Mouse (Mus musculus): ENCODE results near the gene Pdp2. TPM values are rescaled to one million over a fixed set of nuclear protein-coding genes. Genes with fewer than 3 reads are reported as not detected.

Pdp2 gene
- polyA plus RNA-seq, 1 experiment = 2.6 TPM

DNA sequence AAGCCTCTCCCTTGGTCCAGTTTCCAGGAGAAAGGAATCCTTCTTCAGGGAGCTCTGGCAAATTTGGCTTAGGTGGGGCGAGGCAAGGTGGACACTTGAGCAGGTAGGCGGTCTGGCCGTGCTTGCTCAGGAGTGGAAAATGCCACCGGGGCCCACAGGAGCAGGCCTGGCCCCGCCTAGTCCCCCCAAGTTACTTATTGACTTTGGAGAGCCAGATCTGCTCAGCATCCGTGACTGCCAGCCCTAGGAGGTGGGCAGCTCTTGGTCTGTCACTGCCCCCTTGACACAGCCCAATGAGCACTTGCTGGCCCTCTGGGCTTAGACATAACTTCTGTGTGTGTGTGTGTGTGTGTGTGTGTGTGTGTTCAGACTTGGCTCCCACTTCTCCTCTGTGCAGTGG, 32.9 kb downstream of the Pdp2 start, which contains the start of gene Cdh16:
Cdh16 (minus strand) TSS at position 236 of the 400 bp plus-strand sequence.
- no peaks in the 10 kb centered on the region for H3K36me3 ChIP-seq (ENCODE audit: control insufficient read depth, insufficient read depth)
- no peak within 1 kb of the TSS for H3ac ChIP-seq (ENCODE audit: control insufficient read depth, insufficient read length, low read depth)
- TF ChIP-seq CEBPB (IDR thresholded peaks at IDR 0.05; ENCODE audit: low read depth) = no peak
- TF ChIP-seq MAX (IDR thresholded peaks at IDR 0.05) = no peak
- TF ChIP-seq MYOD1 (IDR thresholded peaks at IDR 0.05; ENCODE audit: control insufficient read depth, insufficient read length, low read depth) = no peak
- TF ChIP-seq CTCF (IDR thresholded peaks at IDR 0.05; ENCODE audit: control insufficient read depth, insufficient read depth, insufficient read length) = no peak
- TF ChIP-seq USF1 (IDR thresholded peaks at IDR 0.05; ENCODE audit: low read depth) = no peak
- no peak for TF ChIP-seq FOSL1 (IDR thresholded peaks at IDR 0.05; ENCODE audit: insufficient read depth, low read length, poor library complexity, severe bottlenecking)
- TF ChIP-seq MYOG (IDR thresholded peaks at IDR 0.05; ENCODE audit: control insufficient read depth, extremely low read depth, insufficient read length) = no peak
- H3K4me3 ChIP-seq (ENCODE audit: insufficient read depth, poor library complexity, severe bottlenecking) = no peak within 1 kb of the TSS
- H3K27me3 ChIP-seq (ENCODE audit: control insufficient read depth, insufficient read depth, insufficient read length) = peaks cover 9% of the 10 kb centered on the region
- H3K79me3 ChIP-seq (ENCODE audit: low read depth) = no peaks in the 10 kb centered on the region
- H3K79me2 ChIP-seq (ENCODE audit: control insufficient read depth, insufficient read depth) = no peaks in the 10 kb centered on the region

DNA sequence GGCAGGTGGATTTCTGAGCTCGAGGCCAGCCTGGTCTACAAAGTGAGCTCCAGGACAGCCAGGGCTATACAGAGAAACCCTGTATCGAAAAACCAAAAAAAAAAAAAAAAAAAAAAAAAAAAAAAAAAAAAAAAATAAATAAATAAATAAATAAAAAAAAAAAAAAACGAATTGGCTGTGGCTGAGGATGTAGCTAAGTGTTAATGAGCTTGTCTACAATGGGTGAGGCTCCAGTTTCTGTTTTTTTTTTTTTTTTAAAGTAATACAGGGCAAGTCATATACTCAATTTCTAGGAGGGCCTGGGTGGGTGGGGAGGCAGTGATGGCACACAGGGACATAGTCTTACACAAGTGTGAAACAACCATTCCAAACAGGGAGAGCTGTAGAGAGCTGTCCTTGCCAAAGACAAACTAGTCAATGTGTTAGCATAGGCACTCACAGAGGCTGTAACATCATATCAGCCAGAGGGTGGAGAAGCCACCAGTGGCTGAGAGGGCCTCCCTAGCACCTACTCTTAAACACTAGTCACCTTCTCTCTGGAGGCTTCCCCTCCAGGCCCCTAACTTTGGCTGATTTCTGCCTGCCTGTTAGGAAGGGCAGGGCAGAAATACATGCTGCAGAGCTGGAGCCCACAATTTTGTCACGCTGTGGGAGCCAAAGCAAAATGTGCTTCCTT, 36.0 kb downstream of the Pdp2 start:
- H3K79me3 ChIP-seq (ENCODE audit: low read depth) = no peaks in the 10 kb centered on the region
- H3K27me3 ChIP-seq (ENCODE audit: control insufficient read depth, insufficient read depth, insufficient read length) = no peaks in the 10 kb centered on the region
- no peak overlapping the region for H3K4me3 ChIP-seq (ENCODE audit: insufficient read depth, poor library complexity, severe bottlenecking)
- H3ac ChIP-seq (ENCODE audit: control insufficient read depth, insufficient read length, low read depth) = no peak overlapping the region
- no peaks in the 10 kb centered on the region for H3K36me3 ChIP-seq (ENCODE audit: control insufficient read depth, insufficient read depth)
- H3K79me2 ChIP-seq (ENCODE audit: control insufficient read depth, insufficient read depth) = no peaks in the 10 kb centered on the region
- TF ChIP-seq MYOD1 (IDR thresholded peaks at IDR 0.05; ENCODE audit: control insufficient read depth, insufficient read length, low read depth) (no peak), MAX (IDR thresholded peaks at IDR 0.05) (no peak), MYOG (IDR thresholded peaks at IDR 0.05; ENCODE audit: control insufficient read depth, extremely low read depth, insufficient read length) (no peak), FOSL1 (IDR thresholded peaks at IDR 0.05; ENCODE audit: insufficient read depth, low read length, poor library complexity, severe bottlenecking) (no peak)

DNA sequence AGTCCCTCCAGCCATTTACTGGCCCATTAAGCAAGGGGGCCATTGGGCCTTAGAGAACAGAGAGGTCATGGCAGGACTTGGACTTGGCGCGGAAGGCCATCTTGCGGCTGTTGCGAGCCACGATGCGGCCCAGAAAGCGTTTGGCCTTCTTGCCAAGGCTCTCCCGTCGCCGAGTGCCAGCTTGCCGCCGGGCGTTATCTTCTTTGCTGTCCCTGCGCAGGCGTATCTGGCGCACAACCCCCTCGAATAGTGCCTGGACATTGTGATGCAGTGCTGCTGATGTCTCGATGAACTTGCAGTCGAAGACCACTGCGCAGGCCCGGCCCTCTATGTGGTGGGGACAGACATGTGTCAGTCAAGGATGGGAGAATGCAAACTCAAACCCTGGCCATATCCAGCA, 37.2 kb downstream of the Pdp2 start:
- H3K27me3 ChIP-seq (ENCODE audit: control insufficient read depth, insufficient read depth, insufficient read length) = no peaks in the 10 kb centered on the region
- no peak overlapping the region for H3ac ChIP-seq (ENCODE audit: control insufficient read depth, insufficient read length, low read depth)
- no peak overlapping the region for H3K4me3 ChIP-seq (ENCODE audit: insufficient read depth, poor library complexity, severe bottlenecking)
- no peak for TF ChIP-seq MYOG (IDR thresholded peaks at IDR 0.05; ENCODE audit: control insufficient read depth, extremely low read depth, insufficient read length)
- no peak for TF ChIP-seq MAX (IDR thresholded peaks at IDR 0.05)
- TF ChIP-seq MYOD1 (IDR thresholded peaks at IDR 0.05; ENCODE audit: control insufficient read depth, insufficient read length, low read depth) = no peak
- TF ChIP-seq USF1 (IDR thresholded peaks at IDR 0.05; ENCODE audit: low read depth) = no peak
- no peak for TF ChIP-seq CTCF (IDR thresholded peaks at IDR 0.05; ENCODE audit: control insufficient read depth, insufficient read depth, insufficient read length)
- TF ChIP-seq FOSL1 (IDR thresholded peaks at IDR 0.05; ENCODE audit: insufficient read depth, low read length, poor library complexity, severe bottlenecking) = no peak
- no peak for TF ChIP-seq CEBPB (IDR thresholded peaks at IDR 0.05; ENCODE audit: low read depth)
- H3K79me2 ChIP-seq (ENCODE audit: control insufficient read depth, insufficient read depth) = no peaks in the 10 kb centered on the region
- H3K79me3 ChIP-seq (ENCODE audit: low read depth) = no peaks in the 10 kb centered on the region
- no peaks in the 10 kb centered on the region for H3K36me3 ChIP-seq (ENCODE audit: control insufficient read depth, insufficient read depth)

DNA sequence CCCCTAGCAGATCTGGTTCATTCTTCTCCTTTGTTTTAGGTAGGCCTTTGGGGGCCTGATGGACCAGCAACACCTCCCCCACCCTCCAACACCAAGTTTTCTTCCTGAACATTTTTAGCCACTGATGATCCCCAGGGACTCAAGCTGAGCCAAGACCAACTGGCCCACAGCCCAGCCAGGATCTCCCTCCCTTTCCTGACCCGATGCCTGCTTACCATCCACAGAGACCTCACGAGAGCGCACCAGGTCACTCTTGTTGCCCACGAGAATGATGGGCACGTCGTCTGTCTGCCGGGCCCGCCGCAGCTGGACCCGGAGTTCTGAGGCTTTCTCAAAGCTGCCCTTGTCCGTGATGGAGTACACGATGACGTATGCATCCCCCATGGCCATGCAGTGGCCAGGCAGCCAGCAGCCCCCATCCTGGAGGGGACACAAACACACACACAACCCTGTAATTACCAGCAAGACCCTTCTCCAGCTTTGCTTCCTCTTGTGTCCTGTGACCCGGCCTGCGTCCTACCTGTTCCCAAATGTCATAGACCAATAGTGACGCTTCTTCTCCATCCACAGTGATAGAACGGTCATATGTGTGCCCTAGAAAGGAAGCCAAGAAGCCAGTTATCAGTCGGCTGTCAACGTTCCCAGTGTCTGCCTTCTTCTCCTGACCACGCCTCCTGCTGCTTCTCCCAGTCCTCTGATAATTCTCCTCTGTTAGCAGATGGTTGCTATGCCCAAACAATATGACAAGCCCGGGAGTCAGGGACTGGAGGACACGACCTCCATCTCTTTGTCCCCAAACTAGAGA, 38.3 kb downstream of the Pdp2 start:
- H3K27me3 ChIP-seq (ENCODE audit: control insufficient read depth, insufficient read depth, insufficient read length) = no peaks in the 10 kb centered on the region
- TF ChIP-seq CEBPB (IDR thresholded peaks at IDR 0.05; ENCODE audit: low read depth) (no peak), FOSL1 (IDR thresholded peaks at IDR 0.05; ENCODE audit: insufficient read depth, low read length, poor library complexity, severe bottlenecking) (no peak), CTCF (IDR thresholded peaks at IDR 0.05; ENCODE audit: control insufficient read depth, insufficient read depth, insufficient read length) (no peak), MYOG (IDR thresholded peaks at IDR 0.05; ENCODE audit: control insufficient read depth, extremely low read depth, insufficient read length) (no peak), USF1 (IDR thresholded peaks at IDR 0.05; ENCODE audit: low read depth) (no peak), MYOD1 (IDR thresholded peaks at IDR 0.05; ENCODE audit: control insufficient read depth, insufficient read length, low read depth) (no peak), MAX (IDR thresholded peaks at IDR 0.05) (no peak)
- no peaks in the 10 kb centered on the region for H3K36me3 ChIP-seq (ENCODE audit: control insufficient read depth, insufficient read depth)
- no peaks in the 10 kb centered on the region for H3K79me3 ChIP-seq (ENCODE audit: low read depth)
- H3K79me2 ChIP-seq (ENCODE audit: control insufficient read depth, insufficient read depth) = no peaks in the 10 kb centered on the region
- no peak overlapping the region for H3ac ChIP-seq (ENCODE audit: control insufficient read depth, insufficient read length, low read depth)
- H3K4me3 ChIP-seq (ENCODE audit: insufficient read depth, poor library complexity, severe bottlenecking) = no peak overlapping the region

DNA sequence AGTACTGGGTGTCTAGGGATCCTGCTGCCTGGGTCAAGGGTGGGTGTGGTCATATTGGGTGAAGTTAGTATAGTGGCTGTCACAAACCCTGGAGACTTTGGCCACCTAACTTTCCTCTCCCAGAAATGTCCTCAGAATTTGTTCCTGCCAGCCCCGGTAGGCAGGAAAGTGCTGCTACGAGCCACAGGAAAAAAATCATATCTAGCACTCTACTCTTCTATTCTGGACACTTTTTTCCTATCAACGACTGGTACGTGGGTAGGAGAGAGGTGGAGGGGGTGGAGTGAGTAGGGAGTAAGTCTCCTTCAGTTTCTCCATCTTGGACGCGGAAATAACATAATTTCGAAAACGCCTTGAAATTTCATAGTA, 38.8 kb downstream of the Pdp2 start:
- no peaks in the 10 kb centered on the region for H3K27me3 ChIP-seq (ENCODE audit: control insufficient read depth, insufficient read depth, insufficient read length)
- TF ChIP-seq USF1 (IDR thresholded peaks at IDR 0.05; ENCODE audit: low read depth) (no peak), FOSL1 (IDR thresholded peaks at IDR 0.05; ENCODE audit: insufficient read depth, low read length, poor library complexity, severe bottlenecking) (no peak), CTCF (IDR thresholded peaks at IDR 0.05; ENCODE audit: control insufficient read depth, insufficient read depth, insufficient read length) (no peak), MYOG (IDR thresholded peaks at IDR 0.05; ENCODE audit: control insufficient read depth, extremely low read depth, insufficient read length) (no peak), CEBPB (IDR thresholded peaks at IDR 0.05; ENCODE audit: low read depth) (no peak), MYOD1 (IDR thresholded peaks at IDR 0.05; ENCODE audit: control insufficient read depth, insufficient read length, low read depth) (no peak), MAX (IDR thresholded peaks at IDR 0.05) (no peak)
- no peak overlapping the region for H3K4me3 ChIP-seq (ENCODE audit: insufficient read depth, poor library complexity, severe bottlenecking)
- no peaks in the 10 kb centered on the region for H3K79me2 ChIP-seq (ENCODE audit: control insufficient read depth, insufficient read depth)
- H3K36me3 ChIP-seq (ENCODE audit: control insufficient read depth, insufficient read depth) = no peaks in the 10 kb centered on the region
- H3ac ChIP-seq (ENCODE audit: control insufficient read depth, insufficient read length, low read depth) = no peak overlapping the region
- H3K79me3 ChIP-seq (ENCODE audit: low read depth) = no peaks in the 10 kb centered on the region

Measured in C2C12 (cell line).